Mouse (Mus musculus) C3H10T1/2 (cell line): ENCODE measurements around the gene Spata2l. TPM values are rescaled to one million over a fixed set of nuclear protein-coding genes. Genes with fewer than 3 reads are reported as not detected.

ENCODE experiments used
- polyA plus RNA-seq, 2 experiments: library from polyadenylated mRNA; unstranded; fragments of >200 nt; fragmentation: generic; extraction: Trizol; gene quantifications; one replicate each; pipeline ENCODE4 v1.2.1; 2012; ENCODE audit warnings: missing spikeins in 2 of 2

Gene Spata2l
- 1 to 10 TPM; 1.1 to 4.4 TPM for polyA plus RNA-seq

GRCm38 (mm10) chr8:123235520-123236497 lies at the start of gene Spata2l:
Gene Spata2l (minus strand): TSS chr8:123236233.

GRCm38 (mm10) chr8:123254099-123254885 lies 18.3 kb upstream of the Spata2l start, which contains the start of the genes Zfp276 and Vps9d1:
Gene Zfp276 (plus strand): TSS chr8:123254195.
Gene Vps9d1 (minus strand): TSS chr8:123254348.

GRCm38 (mm10) chr8:123224278-123225266 lies 11.5 kb downstream of the Spata2l start, which contains the start of gene Cdk10:
Gene Cdk10 (plus strand): TSS chr8:123224842.

GRCm38 (mm10) chr8:123212321-123213117 lies 23.5 kb downstream of the Spata2l start, which contains the start of the genes Chmp1a and Spata33:
Gene Chmp1a (minus strand): TSS chr8:123212763.
Gene Spata33 (plus strand): TSS chr8:123212832.

GRCm38 (mm10) chr8:123185566-123186409 lies 50.2 kb downstream of the Spata2l start, which contains the start of gene Dpep1:
Gene Dpep1 (plus strand): TSS chr8:123186242.

Other genes starting within 250 kb of the Spata2l start
- gene Ankrd11, start 194.0 kb downstream of the Spata2l start, polyA plus RNA-seq: 10 to 100 TPM in 1 of 2 experiments, 1 to 10 TPM in 1; 6.0 to 33.9 TPM
- 10 to 100 TPM; 28.8 to 58.1 TPM for gene Spg7, start 173.3 kb downstream of the Spata2l start, polyA plus RNA-seq
- gene Rpl13, start 133.9 kb downstream of the Spata2l start, polyA plus RNA-seq: 1,000 to 10,000 TPM; 3,327 to 4,550 TPM
- under 1 TPM in 1 of 2 experiments, not detected in 1; 0.01 TPM for gene Cpne7, start 118.9 kb downstream of the Spata2l start, polyA plus RNA-seq
- under 1 TPM; 0.06 to 0.35 TPM for gene Sult5a1, start 77.9 kb downstream of the Spata2l start, polyA plus RNA-seq
- under 1 TPM; 0.11 to 0.68 TPM for gene Dpep1, start 50.0 kb downstream of the Spata2l start, polyA plus RNA-seq
- 10 to 100 TPM; 76.4 to 98.0 TPM for gene Chmp1a, start 23.5 kb downstream of the Spata2l start, polyA plus RNA-seq
- 1 to 10 TPM in 1 of 2 experiments, under 1 TPM in 1; 0.55 to 8.9 TPM for gene Spata33, start 23.4 kb downstream of the Spata2l start, polyA plus RNA-seq
- 10 to 100 TPM; 27.0 to 43.1 TPM for gene Cdk10, start 11.4 kb downstream of the Spata2l start, polyA plus RNA-seq
- gene Zfp276, start 18.0 kb upstream of the Spata2l start, polyA plus RNA-seq: 10 to 100 TPM in 1 of 2 experiments, 1 to 10 TPM in 1; 2.3 to 15.3 TPM
- gene Vps9d1, start 18.1 kb upstream of the Spata2l start, polyA plus RNA-seq: 10 to 100 TPM in 1 of 2 experiments, 1 to 10 TPM in 1; 4.7 to 17.9 TPM
- 10 to 100 TPM; 12.4 to 13.9 TPM for gene Fanca, start 82.3 kb upstream of the Spata2l start, polyA plus RNA-seq
- 1 to 10 TPM; 3.2 to 7.7 TPM for gene Spire2, start 96.5 kb upstream of the Spata2l start, polyA plus RNA-seq
- 100 to 1,000 TPM; 119 to 155 TPM for gene Tcf25, start 137.5 kb upstream of the Spata2l start, polyA plus RNA-seq
- gene Mc1r, start 170.9 kb upstream of the Spata2l start, polyA plus RNA-seq: under 1 TPM; 0.01 to 0.02 TPM
- gene Tubb3, start 175.2 kb upstream of the Spata2l start, polyA plus RNA-seq: 1 to 10 TPM; 3.2 to 9.8 TPM
- 10 to 100 TPM; 18.9 to 32.1 TPM for gene Def8, start 187.3 kb upstream of the Spata2l start, polyA plus RNA-seq
- gene Afg3l1, start 241.7 kb upstream of the Spata2l start, polyA plus RNA-seq: 10 to 100 TPM; 22.1 to 24.6 TPM